Mouse (Mus musculus): Measurements from ENCODE around the gene Exoc6b.

Exoc6b gene

GRCm38 (mm10) chr6:84726876-84727275 lies 342.4 kb downstream of the Exoc6b start:
- no peak for DNase-seq (ENCODE audit: low spot score in 2 of 2)

DNA sequence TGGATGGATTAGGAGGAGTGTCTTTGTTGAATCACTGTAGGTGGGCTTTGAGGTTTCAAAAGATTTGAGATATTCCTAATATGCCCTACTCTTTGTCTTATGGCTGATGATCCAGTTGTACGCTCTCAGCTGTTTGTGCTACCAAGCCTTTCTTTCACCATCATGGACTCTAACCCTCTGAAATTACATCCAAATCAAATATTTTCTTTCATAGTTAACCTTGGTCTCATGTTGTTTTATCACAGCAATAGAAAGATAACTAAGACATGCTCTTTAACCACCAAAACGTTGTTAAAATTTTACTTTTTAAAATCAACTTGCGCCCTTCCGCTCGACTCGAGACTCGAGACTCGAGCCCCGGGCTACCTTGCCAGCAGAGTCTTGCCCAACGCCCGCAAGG lies 356.1 kb downstream of the Exoc6b start:
- no peak for DNase-seq (ENCODE audit: low spot score in 2 of 2)

GRCm38 (mm10) chr6:84710831-84711230 lies 358.5 kb downstream of the Exoc6b start:
- DNase-seq (ENCODE audit: low spot score in 2 of 2) = no peak

- DNase-seq (ENCODE audit: low spot score in 2 of 2) = no peak
These were observed 360.7 kb downstream of the Exoc6b start for GRCm38 (mm10) chr6:84708631-84709030.

GRCm38 (mm10) chr6:84699579-84699978 lies 369.7 kb downstream of the Exoc6b start:
- no peak for DNase-seq (ENCODE audit: low spot score in 2 of 2)

DNA sequence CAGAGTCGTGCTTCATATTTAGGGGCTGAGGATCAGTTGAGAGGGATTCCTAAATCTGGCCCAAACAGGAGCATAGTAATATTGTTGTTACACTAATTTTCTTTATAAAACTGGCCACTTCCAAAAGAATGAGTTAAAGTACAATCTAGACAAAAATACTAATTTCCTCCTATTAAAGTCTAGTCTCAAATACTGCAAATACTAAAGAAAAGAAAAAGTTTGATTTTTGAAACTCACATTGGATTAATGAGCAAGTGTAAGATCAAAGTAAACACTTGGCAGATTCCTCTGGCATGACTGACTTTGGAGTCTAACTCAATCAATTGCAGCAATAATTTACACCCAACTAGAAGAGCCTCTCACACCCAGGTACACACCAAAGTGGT lies 371.0 kb downstream of the Exoc6b start:
- no peak for DNase-seq (ENCODE audit: low spot score in 2 of 2)

DNA sequence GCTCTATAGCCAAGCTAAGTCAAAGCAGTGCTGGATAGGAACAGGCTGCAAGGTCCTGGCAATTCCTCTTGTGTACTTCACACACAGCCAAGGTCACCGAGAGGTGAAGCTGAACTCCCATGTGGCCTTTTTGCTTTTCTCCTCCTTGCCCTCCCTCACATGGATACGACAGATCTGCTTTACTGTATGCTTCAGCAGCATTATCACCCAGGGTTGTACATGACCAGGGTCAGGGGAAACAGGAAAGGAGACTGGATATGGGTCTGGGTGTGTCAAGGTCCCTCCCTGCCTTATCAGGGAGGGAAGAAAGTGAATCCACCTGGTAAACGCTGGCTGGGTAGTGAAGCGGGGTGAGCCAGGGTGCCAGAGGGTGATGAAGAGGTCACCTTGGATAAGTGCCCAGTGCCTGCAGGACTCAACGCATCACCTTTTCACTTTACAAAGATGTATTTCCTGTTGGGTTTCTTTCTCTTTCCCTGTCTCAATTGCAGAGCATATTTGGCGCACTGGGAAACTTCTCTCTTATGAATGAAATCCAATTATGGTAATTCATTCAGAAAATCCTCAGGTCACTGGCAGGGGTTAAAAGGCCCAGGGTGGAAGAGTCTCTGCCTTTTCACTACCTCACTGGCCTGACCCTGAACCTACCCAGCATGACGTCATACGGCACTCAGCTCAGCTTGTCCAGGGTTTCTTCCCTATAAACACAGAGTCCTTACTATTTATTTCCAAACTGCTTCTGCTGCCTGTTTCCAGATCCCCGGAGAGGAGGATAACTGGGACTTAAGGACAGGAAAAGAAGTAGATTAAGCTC lies 371.6 kb downstream of the Exoc6b start:
- no peak for DNase-seq (ENCODE audit: low spot score in 2 of 2)

DNA sequence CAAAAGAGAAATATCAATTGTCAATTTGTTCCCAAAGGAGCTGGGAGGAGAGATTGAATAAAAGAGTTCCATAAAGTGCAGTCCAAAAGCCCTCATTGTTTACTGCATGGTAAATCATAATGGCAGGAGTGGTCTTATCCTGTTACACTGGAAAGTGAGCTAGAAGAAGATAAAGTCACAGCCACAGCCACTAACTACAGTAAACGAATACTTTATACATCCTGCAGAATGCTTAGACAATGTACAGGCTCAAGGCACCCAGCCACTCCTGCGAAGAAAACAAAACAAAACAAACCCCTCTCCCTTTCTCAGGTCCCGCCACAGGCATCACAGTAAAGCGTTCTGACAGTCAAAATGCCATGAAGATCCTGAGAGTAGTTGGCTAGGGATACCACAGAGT lies 375.5 kb downstream of the Exoc6b start:
- DNase-seq (ENCODE audit: low spot score in 2 of 2) = no peak

DNA sequence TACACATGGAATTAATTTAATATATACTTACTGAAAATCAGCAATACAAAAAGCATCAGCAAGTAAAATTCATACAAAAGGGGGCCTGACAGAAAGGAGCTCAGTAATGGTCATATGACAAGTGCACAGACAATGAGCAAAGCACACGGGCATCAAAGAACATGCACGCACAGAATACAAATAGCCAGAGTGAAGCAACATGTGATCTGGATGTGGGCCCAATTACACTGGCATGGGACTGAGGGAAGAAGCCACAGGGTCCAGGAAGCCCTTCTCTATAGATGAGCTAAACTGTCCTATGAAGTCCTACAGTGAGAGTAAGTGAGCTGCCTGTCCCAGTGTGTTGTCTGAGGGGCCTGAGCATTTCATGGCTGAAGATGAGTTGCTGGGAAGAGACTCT lies 376.1 kb downstream of the Exoc6b start:
- DNase-seq (ENCODE audit: low spot score in 2 of 2) = no peak

DNA sequence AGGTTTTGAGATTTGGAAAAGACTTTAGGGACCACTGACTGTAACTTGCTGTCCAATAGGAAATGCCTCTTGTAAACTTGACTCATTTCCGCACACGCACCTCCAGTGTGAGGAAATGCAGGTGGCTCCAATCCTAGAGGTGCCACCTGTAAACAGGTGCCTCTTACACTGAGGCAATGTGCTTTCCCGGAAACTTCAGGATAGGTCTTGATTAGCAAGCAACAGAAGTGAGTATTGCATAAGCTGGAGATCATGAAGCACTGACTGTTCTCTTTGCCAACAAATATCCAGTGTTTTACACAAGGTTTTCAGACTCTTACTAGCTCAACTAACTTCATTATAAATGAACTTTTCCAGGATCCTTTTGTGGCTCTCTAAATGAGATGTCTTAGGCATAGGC lies 377.4 kb downstream of the Exoc6b start:
- no peak for DNase-seq (ENCODE audit: low spot score in 2 of 2)

- no peak for DNase-seq (ENCODE audit: low spot score in 2 of 2)
These were observed 391.5 kb downstream of the Exoc6b start for GRCm38 (mm10) chr6:84677770-84678169.

- no peak for DNase-seq (ENCODE audit: low spot score in 2 of 2)
These were observed 394.4 kb downstream of the Exoc6b start for GRCm38 (mm10) chr6:84674936-84675335.

DNA sequence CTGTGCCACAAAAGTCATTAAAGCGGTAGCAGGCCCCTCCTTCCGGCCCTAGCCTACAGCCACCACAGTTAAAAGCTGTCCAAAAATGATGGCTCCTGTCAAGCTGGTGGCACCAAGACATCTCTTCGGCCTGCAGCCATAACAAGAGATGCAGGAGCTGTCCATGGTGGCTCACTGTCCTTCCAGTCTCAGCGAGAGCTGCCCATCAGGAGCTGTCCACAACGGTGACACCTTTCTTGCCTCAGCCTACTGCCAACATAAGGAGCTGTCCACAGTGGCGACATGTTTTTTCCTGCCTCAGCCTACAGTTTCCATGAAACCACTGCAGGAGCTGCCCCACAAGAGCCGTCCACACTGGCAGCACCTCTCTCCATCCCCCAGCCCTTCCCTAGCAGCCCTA lies 395.2 kb downstream of the Exoc6b start:
- DNase-seq (ENCODE audit: low spot score in 2 of 2) = no peak

DNA sequence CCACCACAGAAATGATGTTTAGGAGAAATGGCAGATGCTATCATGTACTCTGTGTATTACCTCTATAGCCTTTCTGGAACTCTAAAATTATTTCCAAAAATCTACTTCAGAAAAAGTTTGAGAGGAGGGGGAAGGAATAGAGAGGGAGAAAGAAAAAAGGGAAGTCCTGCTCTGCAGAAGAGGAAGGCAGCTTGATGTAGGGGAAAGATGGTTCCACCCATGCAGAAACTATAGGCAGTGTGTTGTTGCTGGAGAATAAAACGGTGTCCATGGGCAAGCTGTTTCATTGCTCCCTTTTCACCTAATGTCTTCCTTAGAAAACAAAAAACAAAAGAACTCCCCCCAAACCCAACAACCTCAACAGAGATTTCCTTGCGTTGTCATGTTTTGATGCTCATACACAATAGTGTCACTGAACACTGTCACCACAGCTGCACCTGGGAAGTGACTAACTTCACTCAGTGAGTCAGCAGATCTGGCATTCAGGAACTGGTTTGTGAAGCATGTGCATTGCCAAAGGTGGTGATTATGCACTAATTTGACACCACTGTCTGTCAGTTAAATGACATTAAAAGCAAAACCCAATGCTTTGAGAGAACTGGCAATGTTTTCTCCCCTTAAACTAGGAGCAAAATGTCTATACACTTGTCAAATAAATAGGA lies 407.7 kb downstream of the Exoc6b start:
- DNase-seq (ENCODE audit: low spot score in 2 of 2) = peak in 1 of 2 experiments; percentile 40

- peak in 1 of 2 experiments; percentile 8 for DNase-seq (ENCODE audit: low spot score in 2 of 2)
These were observed 408.3 kb downstream of the Exoc6b start for GRCm38 (mm10) chr6:84660982-84661381.

DNA sequence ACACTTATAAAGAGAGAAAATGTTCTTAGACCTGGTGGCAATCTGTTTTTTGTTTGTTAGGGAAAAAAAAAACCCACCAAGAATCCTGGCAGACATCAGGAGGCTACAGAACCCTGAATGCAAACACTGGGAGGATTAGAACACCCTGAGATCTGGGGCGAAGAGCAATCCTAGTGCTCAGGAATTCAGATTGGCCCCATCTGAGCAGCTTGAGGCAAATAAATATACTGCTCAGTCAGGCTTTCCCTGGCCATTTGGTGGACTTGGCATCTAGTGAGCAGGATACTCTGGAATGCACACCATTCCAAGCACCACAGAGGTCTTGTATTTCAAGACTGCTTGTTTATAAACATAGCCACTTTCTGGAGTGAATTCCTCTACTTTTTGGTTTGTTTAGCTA lies 412.2 kb downstream of the Exoc6b start:
- peak in 1 of 2 experiments; percentile 37 for DNase-seq (ENCODE audit: low spot score in 2 of 2)

- DNase-seq (ENCODE audit: low spot score in 2 of 2) = peak in 1 of 2 experiments; percentile 36
These were observed 412.6 kb downstream of the Exoc6b start for GRCm38 (mm10) chr6:84656680-84657079.

DNA sequence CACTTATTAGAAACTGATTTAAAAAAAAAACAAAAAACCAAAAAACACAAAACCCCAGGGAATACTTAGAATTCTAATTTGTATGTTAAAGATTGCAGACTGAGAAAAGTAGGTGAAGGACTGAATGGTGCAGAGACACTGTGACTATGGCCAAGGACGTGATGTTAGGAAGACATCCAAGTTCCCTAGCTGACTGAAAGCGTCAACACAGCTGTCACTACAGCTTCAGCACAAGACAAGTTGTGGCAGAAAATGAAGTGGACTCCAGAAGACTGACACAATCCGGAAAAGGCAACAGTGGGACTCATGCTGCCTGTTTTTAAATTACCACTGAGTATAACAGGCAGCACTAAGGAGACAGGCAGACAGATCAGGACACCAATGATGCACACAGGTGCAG lies 417.4 kb downstream of the Exoc6b start:
- DNase-seq (ENCODE audit: low spot score in 2 of 2) = no peak

GRCm38 (mm10) chr6:84647197-84647596 lies 422.1 kb downstream of the Exoc6b start:
- no peak for DNase-seq (ENCODE audit: low spot score in 2 of 2)

DNA sequence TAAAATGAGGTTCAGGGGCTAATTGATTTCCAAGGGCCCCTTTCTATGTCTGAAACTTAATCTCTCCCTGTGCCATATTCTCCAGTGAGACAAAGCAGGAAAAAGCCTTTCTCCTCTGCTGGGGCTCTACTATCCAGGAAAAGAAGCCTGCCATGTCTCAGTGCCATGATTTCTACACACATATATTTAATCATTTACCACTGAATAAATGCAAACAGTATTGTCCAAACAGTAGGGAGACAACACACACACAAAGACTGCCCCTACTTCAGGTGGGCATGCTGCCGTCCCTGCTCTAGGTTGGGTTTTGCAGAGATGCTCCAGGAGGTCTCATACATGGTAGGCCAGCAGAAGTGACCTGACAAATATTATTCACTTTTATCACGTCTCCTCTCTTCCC lies 422.6 kb downstream of the Exoc6b start:
- DNase-seq (ENCODE audit: low spot score in 2 of 2) = no peak

- no peak for DNase-seq (ENCODE audit: low spot score in 2 of 2)
These were observed 428.3 kb downstream of the Exoc6b start for GRCm38 (mm10) chr6:84641062-84641431.

- DNase-seq (ENCODE audit: low spot score in 2 of 2) = no peak
These were observed 428.8 kb downstream of the Exoc6b start for GRCm38 (mm10) chr6:84640324-84641061.

DNA sequence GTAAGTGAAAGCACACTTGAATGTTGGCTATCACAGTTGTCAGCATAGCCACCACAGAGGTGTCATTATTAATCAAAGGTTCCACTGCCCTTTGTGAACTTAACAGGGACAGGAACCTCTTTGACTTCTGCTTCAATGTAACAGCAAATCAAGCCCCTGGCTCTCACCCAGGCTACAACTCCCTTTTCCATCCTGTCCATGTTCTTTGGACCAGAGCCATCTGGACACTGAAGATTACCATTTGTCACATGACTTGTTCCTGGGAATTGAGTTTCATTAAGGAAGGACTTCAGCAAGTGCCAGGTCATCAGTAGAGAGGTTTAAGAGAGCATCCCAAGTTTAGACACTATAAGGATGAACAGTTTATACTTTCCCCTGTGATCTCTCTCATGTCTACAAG lies 431.1 kb downstream of the Exoc6b start:
- no peak for DNase-seq (ENCODE audit: low spot score in 2 of 2)

All from spleen, postnatal 4 days (tissue).